Mouse (Mus musculus) heart, postnatal 0 days (tissue): Measurements from ENCODE around the gene Gnl1. TPM values are rescaled to one million over a fixed set of nuclear protein-coding genes. Genes with fewer than 3 reads are reported as not detected.
"Not testable (repeated sequence)": the region's sequence is repeated elsewhere in the genome, so short reads cannot be mapped to it uniquely, and the experiment has no call there.

Experiments used
- ATAC-seq: fragments of 200-750 bp; cut with Nextera tagmentation; 2 replicates; pipeline ENCODE4 v1.8.0; 2017; ENCODE audit warnings: low read depth, moderate number of reproducible peaks, moderate library complexity; ENCODE audit not compliant: insufficient read depth
- DNase-seq: peaks from one replicate; pipeline ENCODE4 v3.0.0-alpha.2; 2016; ENCODE audit warnings: low spot score
- H3K27ac ChIP-seq: fragments of 300-500 bp; sonication (generic); 2 replicates; pipeline ENCODE4 v1.5.1; 2014; ENCODE audit warnings: low read depth, mild to moderate bottlenecking
- H3K27me3 ChIP-seq: fragments of 300-500 bp; sonication (generic); 2 replicates; pipeline ENCODE4 v1.6.1; 2014; ENCODE audit warnings: low read length, mixed read lengths; ENCODE audit not compliant: control insufficient read depth, insufficient read depth
- H3K36me3 ChIP-seq: fragments of 300-500 bp; sonication (generic); replicated peaks from 2 replicates; pipeline ENCODE4 v1.6.1; 2014; ENCODE audit warnings: low read length, mixed read lengths; ENCODE audit not compliant: control insufficient read depth, insufficient read depth
- H3K4me1 ChIP-seq: fragments of 300-500 bp; sonication (generic); 2 replicates; pipeline ENCODE4 v1.6.1; 2014; ENCODE audit warnings: antibody characterized with exemption; ENCODE audit not compliant: control insufficient read depth, insufficient read depth
- H3K4me2 ChIP-seq: fragments of 300-500 bp; sonication (generic); 2 replicates; pipeline ENCODE4 v1.6.1; 2014; ENCODE audit warnings: low read depth, mild to moderate bottlenecking, low read length, moderate library complexity
- H3K4me3 ChIP-seq: fragments of 300-500 bp; sonication (generic); 2 replicates; pipeline ENCODE4 v1.5.1; 2014; ENCODE audit warnings: low read depth, low read length
- H3K9ac ChIP-seq: fragments of 300-500 bp; sonication (generic); replicated peaks from 2 replicates; pipeline ENCODE4 v1.6.1; 2014; ENCODE audit warnings: low read depth, low read length, mixed read lengths
- H3K9me3 ChIP-seq: fragments of 300-500 bp; sonication (generic); replicated peaks from 2 replicates; pipeline ENCODE4 v1.6.1; 2016; ENCODE audit warnings: low read length; ENCODE audit not compliant: control insufficient read depth
- CTCF ChIP-seq: IDR thresholded peaks from 2 replicates; pipeline ENCODE4 v1.5.1; 2016; ENCODE audit warnings: antibody characterized with exemption, control low read depth, low read depth
- EP300 ChIP-seq: IDR thresholded peaks from 2 replicates; pipeline ENCODE4 v1.6.1; 2016; ENCODE audit warnings: antibody characterized with exemption, low read depth
- WGBS: fragments of 180-500 bp; shearing (Covaris S2); extraction: QIAGEN DNeasy Blood & Tissue Kit; methylation state at CpG from one replicate; pipeline ENCODE4 v1.1.7; 2014; 5-methylcytosine and 5-hydroxymethylcytosine counted together
- polyA plus RNA-seq: library from polyadenylated mRNA; unstranded; fragments of >200 nt; fragmentation: Nextera tagmentation; extraction: Ambion mirVana; gene quantifications from 2 replicates; pipeline ENCODE4 v1.2.1, GENCODE M21; 2015
- total RNA-seq: library from RNA; depleted of rRNA; stranded (reverse); fragments of >200 nt; gene quantifications from 2 replicates; pipeline ENCODE4 v1.2.3, GENCODE M21; 2014; ENCODE audit warnings: low replicate concordance

Gnl1 gene
- total and polyA plus RNA-seq, 2 experiments from 2014 or later, result 27.2 to 30.0 TPM

- H3K27me3 ChIP-seq, result no peaks in the 10 kb centered on the region
- peaks cover 6% of the 10 kb centered on the region; the same call in 1 of the 2 replicates for H3K4me1 ChIP-seq
- no peak overlapping the region for H3K4me3 ChIP-seq
- no peak for ATAC-seq
- TF ChIP-seq CTCF, result no peak
- H3K9ac ChIP-seq, result no peak overlapping the region
- no peak overlapping the region for H3K4me2 ChIP-seq
- no peaks in the 10 kb centered on the region for H3K9me3 ChIP-seq
- no peak for DNase-seq
- no peak overlapping the region for H3K27ac ChIP-seq
- 93% methylated on average over 12 of the region's 12 CpGs for WGBS
- H3K36me3 ChIP-seq, result no peaks in the 10 kb centered on the region
Observed at GRCm38 (mm10) chr17:36001121-36001897, 21.7 kb downstream of the Gnl1 start.

GRCm38 (mm10) chr17:36001966-36002365 lies 22.3 kb downstream of the Gnl1 start:
- Histone ChIP-seq H3K9me3 (no peaks in the 10 kb centered on the region), H3K4me3 (no peak overlapping the region), H3K36me3 (no peaks in the 10 kb centered on the region), H3K9ac (no peak overlapping the region), H3K27ac (no peak overlapping the region), H3K4me2 (no peak overlapping the region), H3K4me1 (peaks cover 6% of the 10 kb centered on the region; the same call in 1 of the 2 replicates), H3K27me3 (no peaks in the 10 kb centered on the region)
- no peak for DNase-seq
- 91% methylated on average over 6 of the region's 6 CpGs for WGBS
- TF ChIP-seq CTCF (no peak), EP300 (no peak)
- no peak for ATAC-seq

GRCm38 (mm10) chr17:36003331-36003730 lies 23.7 kb downstream of the Gnl1 start:
- H3K27me3 ChIP-seq, result no peaks in the 10 kb centered on the region
- no peak for TF ChIP-seq EP300
- no peak for TF ChIP-seq CTCF
- H3K36me3 ChIP-seq, result no peaks in the 10 kb centered on the region
- H3K9ac ChIP-seq, result no peak overlapping the region
- 94% methylated on average over 7 of the region's 7 CpGs for WGBS
- no peaks in the 10 kb centered on the region for H3K4me1 ChIP-seq
- ATAC-seq (no peak), DNase-seq (no peak)
- H3K9me3 ChIP-seq, result no peaks in the 10 kb centered on the region
- H3K4me3 ChIP-seq, result no peak overlapping the region
- H3K4me2 ChIP-seq, result no peak overlapping the region
- H3K27ac ChIP-seq, result no peak overlapping the region

- H3K4me1 ChIP-seq, H3K27ac ChIP-seq, H3K4me3 ChIP-seq, ATAC-seq, H3K27me3 ChIP-seq, H3K9me3 ChIP-seq, H3K36me3 ChIP-seq, DNase-seq, H3K9ac ChIP-seq, H3K4me2 ChIP-seq: not testable (repeated sequence)
- WGBS, result 92% methylated on average over 7 of the region's 7 CpGs
Observed at GRCm38 (mm10) chr17:36004409-36004808, 24.8 kb downstream of the Gnl1 start.

- TF ChIP-seq CTCF (no peak), EP300 (no peak)
- Histone ChIP-seq H3K36me3 (peaks cover 12% of the 10 kb centered on the region; the same call in 1 of the 2 replicates), H3K27me3 (no peaks in the 10 kb centered on the region), H3K9ac (no peak overlapping the region), H3K4me3 (no peak overlapping the region), H3K27ac (no peak overlapping the region), H3K4me1 (no peaks in the 10 kb centered on the region), H3K4me2 (no peak overlapping the region), H3K9me3 (no peaks in the 10 kb centered on the region)
- 89% methylated on average over 5 of the region's 5 CpGs for WGBS
- DNase-seq (no peak), ATAC-seq (no peak)
Observed at GRCm38 (mm10) chr17:36014977-36015376, 35.3 kb downstream of the Gnl1 start.

- H3K4me2 ChIP-seq, result no peak overlapping the region
- no peaks in the 10 kb centered on the region for H3K27me3 ChIP-seq
- peaks cover 12% of the 10 kb centered on the region; the same call in 1 of the 2 replicates for H3K36me3 ChIP-seq
- H3K9ac ChIP-seq, result no peak overlapping the region
- no peak for ATAC-seq
- no peaks in the 10 kb centered on the region for H3K4me1 ChIP-seq
- H3K27ac ChIP-seq, result no peak overlapping the region
- no peak for DNase-seq
- WGBS, result 87% methylated on average over 5 of the region's 5 CpGs
- no peak for TF ChIP-seq CTCF
- TF ChIP-seq EP300, result no peak
- H3K9me3 ChIP-seq, result no peaks in the 10 kb centered on the region
- H3K4me3 ChIP-seq, result no peak overlapping the region
Observed at GRCm38 (mm10) chr17:36017046-36017445, 37.4 kb downstream of the Gnl1 start.
